Mouse (Mus musculus): ENCODE results near the gene Syt3.
A peak's percentile ranks its signal among the peaks of the same experiment; 100 is the strongest.

Syt3 gene

DNA sequence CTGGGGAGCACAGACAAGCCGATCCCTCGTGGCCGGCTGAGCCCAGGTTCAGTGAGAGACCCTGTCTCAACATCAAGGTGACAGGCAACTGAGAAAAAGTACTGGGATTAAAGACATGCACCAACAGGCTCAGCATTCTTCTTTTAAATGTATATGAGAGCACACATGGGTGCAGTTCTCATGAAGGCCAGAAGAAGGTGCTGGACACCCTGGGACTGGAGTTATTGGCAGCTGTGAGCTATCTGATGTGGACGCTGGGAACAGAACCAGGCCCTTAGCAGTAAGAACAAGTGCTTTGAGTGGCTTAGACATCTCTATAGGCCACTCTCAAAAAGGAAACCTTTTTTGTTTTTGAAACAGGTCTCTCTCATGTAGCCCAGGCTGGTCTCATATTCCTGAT is 27.2 kb downstream of the Syt3 start:
- DNase-seq (ENCODE audit: low read depth), result no peak

DNA sequence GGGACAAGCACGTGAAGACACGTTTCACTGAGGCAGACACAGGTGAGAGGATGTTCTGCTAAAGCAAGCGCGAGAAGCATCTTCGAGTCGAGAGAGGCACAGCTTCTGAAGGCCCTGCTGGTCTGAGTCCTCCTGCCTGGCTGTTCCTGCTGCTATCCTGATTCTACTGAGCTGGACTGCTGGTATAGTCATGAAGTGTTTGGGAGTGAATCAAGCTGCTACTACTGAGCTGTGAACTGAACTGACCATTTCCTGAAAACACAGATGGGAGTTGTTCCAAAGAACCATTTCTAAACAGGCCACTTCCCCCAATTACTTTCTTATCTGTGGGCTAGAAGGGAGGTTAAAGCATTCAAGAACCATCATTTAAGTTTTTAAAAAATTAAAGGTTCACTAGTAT is 29.4 kb downstream of the Syt3 start:
- DNase-seq (ENCODE audit: low read depth), result no peak

DNA sequence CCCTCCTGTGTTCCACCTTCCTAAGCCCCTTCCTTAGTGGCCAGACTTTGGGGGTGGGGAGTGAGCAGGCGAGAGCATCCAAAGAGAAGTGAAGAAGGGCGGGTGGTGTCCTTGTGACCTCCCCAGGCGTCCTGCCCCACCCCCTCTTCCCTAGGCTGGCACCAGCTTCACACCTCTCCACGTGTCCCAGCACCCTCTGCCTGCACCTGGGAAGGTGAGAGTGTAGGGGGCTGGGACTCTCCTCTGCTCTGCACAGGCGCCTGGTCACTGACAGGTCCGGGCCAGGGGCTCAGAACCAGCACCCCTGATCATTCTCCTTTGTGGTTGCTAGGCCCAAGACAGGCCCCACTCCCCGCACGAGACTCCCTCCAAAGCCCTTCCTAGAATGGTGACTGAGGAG is 43.8 kb downstream of the Syt3 start:
- DNase-seq (ENCODE audit: low read depth), result no peak

DNA sequence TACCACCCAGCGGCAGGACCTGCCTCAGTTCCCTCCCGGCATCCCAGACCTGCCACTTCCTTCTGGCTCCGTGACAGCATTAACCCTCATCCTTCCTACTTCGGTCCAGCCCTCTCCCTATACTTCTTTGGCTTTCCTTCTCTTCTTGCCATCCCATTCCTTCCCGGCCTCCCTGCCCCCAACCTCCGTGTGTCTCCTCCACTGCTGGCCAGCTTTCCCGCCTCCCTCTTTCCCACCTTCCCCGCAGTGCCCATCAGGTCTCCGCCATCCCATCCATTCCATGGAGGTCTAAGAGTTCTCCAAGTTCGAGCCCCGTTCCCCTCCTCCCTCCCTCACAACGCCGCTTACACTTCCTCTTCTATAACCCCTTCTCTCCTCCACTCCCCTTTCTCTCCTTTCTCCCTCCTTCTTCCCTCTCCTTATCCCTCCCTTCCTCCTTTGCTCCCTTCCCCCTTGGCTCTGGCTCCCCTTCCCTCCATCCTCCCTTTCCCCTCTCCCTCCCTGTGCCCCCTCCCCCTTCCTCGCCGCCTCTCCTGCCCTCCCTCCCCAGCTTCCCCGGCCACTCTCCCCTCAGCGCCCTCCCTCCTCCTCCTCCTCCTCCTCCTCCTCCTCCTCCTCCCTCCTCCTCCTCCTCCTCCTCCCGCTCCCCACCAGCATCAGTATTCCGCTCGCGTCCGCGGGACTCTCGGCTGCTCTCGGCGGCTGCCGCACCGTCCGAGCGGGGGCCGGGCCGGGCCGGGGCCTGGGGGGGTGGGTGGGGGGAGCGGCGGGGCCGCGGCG is 44.5 kb downstream of the Syt3 start:
- DNase-seq (ENCODE audit: low read depth), result no peak

DNA sequence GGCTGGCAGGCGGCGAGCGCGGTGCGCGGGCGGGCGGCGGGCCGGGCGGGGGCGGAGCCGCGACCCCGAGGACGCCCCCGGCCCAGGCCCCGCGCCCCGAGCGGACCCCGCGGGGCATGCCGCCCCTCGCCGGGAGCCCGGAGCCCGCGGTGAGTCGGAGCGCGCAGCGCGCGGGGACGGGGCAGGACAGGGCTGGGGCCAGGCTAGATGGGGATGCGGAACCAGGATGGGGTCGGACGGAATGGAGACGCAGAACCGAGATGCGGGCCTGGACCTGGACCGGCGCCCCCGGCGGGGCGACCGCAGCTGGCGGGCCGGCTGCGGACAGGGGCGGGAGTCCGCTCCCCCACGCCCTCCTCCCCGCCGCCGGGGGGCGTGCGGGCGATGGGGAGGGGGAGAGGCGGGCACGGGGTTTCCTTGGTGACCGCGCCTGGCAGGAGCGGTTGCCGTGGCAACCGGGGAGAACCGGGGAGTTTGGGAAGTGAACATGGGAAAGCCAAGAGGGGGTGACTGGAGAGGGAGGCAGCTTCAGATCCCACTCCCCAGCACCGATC is 45.1 kb downstream of the Syt3 start, which contains the start of gene Lrrc4b:
Gene Lrrc4b, plus strand, starts transcription at position 51 of the 554 bp plus-strand sequence.
- no peak for DNase-seq (ENCODE audit: low read depth)

DNA sequence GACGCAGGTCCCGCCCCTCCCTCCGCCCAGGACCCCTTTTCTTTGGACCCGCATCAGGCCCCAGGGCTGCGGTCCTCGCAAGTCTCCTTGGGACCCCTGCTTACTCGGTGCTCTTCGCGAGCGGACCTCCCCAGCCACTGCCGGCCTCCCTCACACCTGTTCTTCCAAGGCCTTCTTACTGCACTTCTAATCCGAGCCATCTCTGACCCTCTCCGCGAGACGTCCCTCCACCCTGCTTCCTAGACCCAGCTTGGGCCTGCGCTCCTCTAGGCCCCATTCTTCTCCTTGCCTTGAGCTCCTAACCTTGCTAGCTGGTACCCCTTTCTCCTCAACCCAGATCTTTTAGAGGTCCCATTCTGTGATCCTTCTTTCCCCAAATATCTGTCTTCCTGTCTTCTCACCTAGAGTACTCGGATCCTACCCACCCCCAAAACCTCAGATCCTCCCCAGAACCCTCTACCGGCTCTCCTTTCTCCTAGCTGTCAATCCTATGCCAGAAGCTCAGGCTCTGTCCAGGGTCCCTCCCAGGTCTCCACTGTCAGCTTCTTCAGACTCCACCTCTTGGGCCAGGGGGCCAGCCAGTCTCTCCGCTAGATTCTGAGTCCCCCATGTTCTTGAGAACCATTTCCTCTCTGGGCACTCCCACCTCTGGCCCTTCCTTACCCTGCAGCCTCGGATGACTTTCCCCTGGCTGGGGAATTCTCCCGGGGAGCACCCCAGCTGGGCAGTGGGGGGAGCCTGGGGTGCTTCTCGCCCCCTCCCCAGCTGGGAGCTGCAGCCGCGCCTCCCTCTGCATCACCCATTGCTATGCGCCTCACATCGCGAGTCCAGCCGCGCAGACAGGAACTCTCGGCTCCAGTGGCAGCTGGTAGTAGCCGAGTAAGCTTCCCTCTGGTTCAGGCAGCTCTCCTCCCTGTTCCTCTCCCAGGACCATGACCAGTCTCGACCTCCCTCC is 45.9 kb downstream of the Syt3 start:
- no peak for DNase-seq (ENCODE audit: low read depth)

DNA sequence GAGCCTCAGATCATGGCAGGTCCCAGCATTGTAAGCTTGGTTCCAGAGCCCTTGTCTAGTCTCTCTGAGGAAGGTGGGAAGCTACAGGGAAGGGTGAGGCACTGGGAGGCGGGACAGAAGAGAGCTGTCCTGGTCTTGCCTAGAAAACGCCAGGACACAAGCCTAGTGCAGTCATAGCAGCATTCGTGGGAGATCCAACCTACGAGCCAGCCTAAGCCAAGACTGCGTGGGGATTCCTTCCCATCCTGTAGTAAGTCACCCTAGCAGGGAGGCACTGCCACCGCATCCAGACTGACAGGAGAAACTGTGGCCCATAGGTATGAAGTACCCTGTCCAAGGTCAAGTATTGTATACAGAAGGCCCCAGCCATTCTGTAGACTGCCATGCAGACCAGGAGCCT is 48.6 kb downstream of the Syt3 start:
- no peak for DNase-seq (ENCODE audit: low read depth)

DNA sequence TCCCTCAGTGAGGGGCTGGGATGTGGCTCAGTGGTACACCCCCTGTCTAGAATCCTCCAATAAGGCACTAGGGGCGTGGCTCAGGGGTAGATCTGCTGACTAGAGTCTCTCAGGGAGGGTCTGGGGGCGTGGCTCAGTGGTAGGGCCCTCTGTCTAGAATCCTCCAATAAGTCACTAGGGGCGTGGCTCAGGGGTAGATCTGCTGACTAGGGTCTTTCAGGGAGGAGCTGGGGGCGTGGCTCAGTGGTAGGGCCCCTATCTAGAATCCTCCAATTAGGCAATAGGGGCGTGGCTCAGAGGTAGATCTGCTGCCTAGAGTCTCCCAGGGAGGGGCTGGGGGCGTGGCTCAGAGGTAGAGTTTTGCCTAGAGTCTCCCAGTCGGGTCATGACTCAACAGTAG is 49.5 kb downstream of the Syt3 start:
- peak; percentile 74 for DNase-seq (ENCODE audit: low read depth)

DNA sequence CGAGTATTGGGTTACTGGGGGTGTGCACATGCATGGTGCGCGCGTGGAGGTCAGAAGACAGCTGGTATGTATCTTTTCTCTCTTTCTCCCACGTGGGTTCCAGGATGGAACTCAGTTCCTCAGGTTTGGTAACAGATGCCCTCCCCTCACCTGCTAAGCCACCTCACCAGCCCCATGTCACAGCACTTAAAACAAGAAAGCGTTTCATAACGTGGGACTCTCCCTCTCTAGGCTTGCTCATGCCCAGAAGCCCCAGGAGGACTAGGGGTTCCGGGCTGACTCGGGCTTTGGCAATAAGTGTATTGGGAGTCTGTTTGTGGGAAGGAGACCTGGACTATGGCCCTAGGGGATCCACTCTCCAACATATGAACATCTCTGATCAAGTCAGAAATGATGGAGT is 50.2 kb downstream of the Syt3 start:
- no peak for DNase-seq (ENCODE audit: low read depth)

DNA sequence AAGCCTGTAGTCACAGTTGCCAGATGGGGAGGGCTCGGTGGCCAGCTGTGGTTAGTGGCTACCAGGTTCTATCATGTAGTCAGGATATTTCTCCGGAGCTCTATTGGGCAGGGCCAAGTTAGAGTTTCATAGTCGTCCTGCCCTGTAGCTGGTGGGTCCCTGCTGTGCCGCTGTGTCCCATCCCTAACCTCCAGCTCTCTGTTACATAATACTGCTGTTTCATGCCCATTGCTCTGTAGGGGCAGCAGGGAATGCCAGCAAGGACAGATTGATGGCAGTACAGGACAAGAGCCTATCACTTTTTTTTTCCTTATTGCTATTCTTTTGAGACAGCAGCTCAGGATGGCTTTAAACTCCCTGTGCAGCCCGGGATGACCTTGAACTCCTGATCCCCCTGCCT is 51.9 kb downstream of the Syt3 start:
- DNase-seq (ENCODE audit: low read depth), result no peak

DNA sequence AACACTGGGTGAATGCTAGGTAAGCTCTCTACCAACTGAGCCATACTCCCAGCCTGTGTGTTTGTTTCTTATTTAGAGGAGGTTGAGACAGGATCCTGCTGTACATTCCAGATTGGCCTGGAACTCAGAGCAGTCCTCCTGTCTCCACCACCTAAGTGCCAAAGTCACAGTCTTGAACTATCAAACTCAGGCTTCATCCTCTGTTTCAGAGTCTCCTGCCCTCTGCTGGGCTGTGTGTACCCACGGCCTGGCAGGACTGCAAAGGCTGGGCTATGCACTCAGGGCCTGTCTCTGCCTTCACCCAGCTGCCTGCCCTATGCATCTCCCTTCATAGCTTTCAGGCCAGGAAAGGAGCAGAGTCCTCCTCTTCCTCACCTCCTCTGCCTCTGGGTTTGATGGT is 52.4 kb downstream of the Syt3 start:
- DNase-seq (ENCODE audit: low read depth), result no peak

DNA sequence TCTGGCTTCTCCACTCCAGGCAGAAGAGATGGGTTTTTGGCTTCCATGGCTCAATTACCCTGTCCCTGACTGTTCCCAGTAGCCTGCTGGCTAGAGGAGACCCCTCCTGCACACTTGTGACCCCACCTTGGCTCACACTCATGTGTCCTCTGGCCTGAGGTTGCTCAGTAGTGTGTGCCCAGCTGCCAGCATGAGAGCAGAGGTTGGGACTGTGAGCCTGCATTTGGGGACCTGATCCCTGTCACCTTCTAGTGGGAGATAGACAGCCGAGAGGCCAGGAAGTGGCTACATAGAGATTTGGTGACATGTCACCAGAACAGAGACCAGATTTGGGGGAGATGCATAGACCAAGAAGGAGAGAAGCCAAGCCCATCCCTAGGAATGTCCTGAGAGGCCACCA is 53.3 kb downstream of the Syt3 start:
- no peak for DNase-seq (ENCODE audit: low read depth)

DNA sequence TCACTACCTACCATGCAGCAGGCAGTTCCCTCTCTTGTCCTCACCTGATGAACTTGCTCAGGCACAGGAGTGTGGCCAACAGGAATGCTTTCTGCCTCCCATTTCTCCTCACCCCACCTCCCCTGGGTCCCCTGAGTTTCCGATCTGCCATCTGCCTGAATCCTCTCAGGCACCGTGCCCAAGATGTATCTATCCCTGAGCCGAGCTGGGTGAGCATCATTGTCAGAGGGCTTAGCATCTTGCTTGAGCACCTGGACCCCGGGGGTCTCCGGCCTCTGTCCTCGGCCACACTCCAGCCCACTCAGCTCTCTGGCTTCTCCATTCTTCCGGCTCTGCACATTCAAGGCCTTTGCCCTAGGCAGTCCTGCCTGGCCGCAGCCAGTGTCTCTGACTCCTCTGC is 54.0 kb downstream of the Syt3 start:
- DNase-seq (ENCODE audit: low read depth), result no peak

DNA sequence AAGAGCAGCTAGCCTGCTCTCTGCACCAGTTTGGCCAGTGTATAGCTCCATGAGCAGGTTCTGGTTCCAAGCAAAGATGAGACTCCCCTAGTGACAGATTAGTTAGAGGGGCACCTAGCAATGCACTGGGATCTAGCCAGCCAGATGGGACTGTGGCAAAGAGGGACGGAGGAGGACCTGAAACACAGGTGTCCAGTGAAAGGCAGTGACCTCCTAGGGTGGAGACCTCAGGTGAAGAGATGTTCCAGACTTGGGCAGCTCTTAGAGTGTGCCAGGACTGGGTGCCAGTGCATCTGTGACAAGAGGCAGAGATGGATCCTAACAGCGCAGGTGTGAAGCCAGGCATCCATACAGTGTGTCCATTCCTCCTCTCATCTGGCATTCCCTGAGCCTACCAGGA is 55.8 kb downstream of the Syt3 start:
- DNase-seq (ENCODE audit: low read depth), result no peak

DNA sequence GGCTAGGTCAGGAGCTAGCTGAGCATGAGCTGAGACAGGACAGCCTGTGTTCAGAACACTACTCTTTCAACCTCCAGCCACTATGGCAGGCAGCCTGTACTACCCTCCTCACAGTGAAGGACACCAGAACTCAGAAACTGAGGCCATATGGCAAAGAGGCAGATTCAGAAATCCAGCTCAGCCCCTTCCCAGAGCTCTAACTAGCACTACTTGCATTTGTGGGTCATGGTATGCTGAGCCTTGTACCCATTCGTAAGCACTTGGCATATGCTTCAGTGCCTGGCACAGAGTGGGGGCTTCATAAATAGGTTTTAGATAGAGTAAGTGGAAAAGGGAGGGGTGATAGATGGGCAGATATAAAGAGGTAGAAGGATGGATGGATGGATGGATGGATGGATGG is 56.6 kb downstream of the Syt3 start:
- no peak for DNase-seq (ENCODE audit: low read depth)

DNA sequence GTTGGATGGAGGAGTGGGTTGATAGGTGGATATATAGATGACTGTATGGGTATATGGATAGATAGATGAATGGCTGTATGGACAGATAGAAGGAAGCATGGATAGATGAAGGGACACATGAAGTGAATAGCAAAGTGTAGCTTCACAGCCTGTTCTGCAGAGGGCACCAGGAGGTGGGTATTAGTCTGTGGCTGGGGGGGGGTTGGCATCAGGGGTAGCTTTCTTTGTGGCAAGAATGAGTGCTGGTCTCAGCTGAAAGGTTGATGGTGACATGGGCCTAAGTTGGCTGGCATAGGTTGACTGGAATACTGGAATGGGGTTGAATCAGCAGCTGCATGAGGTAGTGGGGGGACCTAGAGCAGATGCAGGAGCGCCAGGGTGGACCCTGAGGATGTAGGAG is 57.3 kb downstream of the Syt3 start:
- no peak for DNase-seq (ENCODE audit: low read depth)

DNA sequence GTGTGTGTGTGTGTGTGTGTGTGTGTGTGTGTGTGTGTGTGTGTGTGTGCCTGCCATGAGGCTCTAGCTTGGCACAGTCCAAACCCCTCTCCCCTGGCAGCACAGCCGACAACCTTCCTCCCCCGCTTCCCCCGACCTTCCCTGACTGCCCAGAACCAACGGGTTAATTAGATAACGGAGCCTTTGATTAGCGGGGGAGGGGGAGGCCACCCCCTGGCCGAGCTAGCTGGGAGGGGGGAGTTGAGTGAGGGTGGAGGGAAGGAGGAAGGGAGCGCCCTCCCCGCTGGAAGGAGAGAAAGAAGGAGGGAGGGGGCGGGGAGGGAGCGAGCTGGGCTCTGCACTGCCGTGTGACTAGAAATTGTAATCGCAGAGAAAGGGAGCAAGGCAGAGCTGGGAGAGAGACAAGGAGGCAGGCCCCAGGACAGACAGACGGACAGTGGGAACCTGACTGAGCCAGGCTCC is 57.8 kb downstream of the Syt3 start:
- DNase-seq (ENCODE audit: low read depth), result no peak

DNA sequence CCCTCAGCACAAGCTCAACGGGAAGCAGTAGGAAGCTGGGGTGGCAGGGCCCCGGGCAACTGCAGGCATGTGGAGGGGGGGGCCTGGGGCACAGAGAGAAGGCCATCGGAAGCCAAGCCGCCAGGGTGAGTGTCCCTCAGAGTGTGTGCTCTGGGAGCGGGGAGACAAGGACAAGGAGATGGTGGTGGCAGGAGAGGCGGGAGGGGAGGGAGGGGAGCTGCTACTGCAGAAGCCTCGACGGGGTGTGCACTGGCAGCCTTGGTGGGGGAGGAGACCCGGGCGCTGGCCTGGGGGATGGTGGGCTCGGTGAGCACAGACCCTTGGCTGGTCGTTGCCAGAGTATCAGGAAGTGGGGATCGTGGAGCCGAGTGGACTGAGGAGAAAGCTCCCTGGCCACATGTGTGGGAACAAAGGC is 58.5 kb downstream of the Syt3 start:
- DNase-seq (ENCODE audit: low read depth), result no peak

DNA sequence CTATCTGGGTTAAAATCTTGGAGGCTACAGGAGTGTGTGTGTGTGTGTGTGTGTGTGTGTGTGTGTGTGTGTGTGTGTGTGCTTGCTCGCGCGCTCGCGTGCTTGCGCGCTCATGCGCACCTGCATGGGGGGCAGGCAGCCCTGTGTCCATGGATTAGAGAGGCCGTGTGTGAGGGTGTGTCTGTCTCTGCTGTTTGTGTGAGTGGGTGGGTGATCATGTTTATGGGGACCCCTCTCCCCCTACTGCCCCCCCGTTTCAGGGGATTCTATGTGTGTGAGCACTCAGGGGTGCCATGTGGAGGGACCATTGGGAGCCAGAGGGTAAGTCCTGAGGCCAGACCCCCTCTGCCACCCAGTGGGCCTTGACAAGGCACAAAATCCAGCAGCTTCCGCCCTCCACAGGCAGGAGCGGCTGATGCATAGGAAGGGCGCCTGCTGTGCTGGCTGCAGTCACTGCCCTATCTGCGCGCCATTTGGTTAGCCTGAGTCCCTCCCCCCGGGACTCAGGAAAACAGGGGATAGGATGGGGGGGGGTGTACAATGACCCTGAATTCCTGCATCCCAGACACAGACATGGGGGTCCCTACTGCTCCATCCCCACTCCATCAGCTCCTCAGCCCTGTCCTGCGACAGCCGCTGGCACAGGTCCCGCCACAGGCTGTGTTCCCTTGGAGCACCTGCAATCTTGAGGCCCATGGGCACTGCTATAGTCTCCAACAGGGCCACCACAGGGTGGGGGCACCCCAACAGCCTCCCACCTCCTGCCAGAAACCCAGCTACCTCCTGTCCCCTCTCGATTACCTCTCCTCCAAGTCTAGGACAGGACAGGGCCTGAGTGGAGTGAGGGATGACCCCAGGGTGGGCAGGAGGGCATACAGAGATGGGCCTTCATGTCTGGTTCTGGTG is 59.6 kb downstream of the Syt3 start:
- no peak for DNase-seq (ENCODE audit: low read depth)

DNA sequence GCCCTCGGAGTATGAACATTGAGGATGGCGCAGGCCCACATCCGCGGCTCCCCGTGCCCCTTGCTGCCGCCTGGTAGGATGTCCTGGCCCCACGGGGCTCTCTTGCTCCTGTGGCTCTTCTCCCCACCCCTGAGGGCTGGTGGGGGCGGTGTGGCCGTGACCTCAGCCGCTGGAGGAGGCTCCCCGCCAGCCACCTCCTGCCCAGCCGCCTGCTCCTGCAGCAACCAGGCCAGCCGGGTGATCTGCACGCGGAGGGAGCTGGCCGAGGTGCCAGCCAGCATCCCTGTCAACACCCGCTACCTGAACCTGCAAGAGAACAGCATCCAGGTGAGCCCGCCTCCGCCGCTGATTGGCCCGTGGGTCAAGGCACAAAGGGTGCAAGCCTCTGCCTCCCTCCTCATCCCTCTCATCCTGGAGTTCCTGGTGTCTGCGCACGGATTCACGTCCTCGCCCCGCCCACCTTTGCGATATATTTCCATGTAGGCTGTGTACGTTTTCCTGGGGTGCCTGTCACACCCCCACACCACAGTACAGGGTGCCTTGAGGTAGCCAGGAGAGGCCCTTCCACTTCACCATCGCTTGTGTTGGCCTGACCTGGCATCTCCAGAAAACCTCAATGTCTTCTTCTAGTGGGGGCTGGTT is 61.1 kb downstream of the Syt3 start:
- DNase-seq (ENCODE audit: low read depth), result no peak

DNA sequence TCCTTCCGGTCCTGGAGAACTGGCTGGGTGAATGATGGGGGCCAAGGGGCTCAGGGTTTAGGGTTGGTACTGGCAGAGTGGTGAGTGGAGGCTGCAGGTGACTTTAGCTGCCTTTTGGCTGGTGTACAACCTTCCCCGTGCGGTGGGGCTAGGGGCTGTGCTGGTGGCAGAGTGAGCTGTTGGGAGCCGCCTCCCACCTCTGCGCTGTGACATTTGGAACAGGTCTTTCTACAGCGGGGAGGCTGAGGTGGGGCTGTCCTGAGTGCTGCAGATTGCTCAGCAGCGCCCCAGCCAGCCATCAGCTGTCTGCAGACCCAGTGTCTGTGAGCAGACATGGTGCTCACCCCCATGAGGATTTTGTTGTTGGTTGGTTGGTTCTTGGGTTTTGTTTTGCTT is 61.6 kb downstream of the Syt3 start:
- DNase-seq (ENCODE audit: low read depth), result no peak

Data from c-Kit-positive CD71-positive TER-119-negative erythroid progenitor cells, embryonic 14.5 days (primary cell).